Mouse (Mus musculus): Measurements from ENCODE around the gene Prss33.
"Not testable (repeated sequence)": the region's sequence is repeated elsewhere in the genome, so short reads cannot be mapped to it uniquely, and the experiment has no call there.

Gene Prss33

GRCm38 (mm10) chr17:23836006-23836575 lies at the start of gene Prss33:
TSS of gene Prss33 (minus strand) at chr17:23836056.
- DNase-seq (ENCODE audit: low spot score in 2 of 2) = no peak

DNA sequence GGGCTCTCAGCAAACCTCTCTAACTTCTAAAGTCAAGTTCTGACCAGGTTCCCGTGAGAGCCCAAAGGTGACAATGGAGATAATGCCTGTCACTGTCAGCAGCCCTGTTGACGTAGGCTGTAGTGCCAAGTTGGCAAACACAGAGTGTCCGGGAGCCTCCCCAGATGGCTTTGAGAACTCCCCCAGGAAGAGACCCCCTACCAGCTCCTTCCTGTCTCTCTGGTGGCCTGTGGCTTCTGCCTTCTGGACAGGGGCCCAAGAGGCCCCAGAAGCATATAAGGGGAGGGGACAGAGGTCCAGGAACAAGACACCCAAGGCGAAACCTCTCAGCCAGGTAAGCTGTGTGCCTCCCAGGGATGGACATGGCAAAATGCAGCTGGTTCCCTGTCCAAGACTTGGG lies 44.7 kb upstream of the Prss33 start, which contains the start of the genes Dcpp1 and Dcpp2:
Gene Dcpp1 (plus strand): TSS at position 301 of the 400 bp plus-strand sequence.
Gene Dcpp2 (plus strand): TSS at position 305 of the 400 bp plus-strand sequence.
- DNase-seq (ENCODE audit: low spot score in 2 of 2) = not testable (repeated sequence)

DNA sequence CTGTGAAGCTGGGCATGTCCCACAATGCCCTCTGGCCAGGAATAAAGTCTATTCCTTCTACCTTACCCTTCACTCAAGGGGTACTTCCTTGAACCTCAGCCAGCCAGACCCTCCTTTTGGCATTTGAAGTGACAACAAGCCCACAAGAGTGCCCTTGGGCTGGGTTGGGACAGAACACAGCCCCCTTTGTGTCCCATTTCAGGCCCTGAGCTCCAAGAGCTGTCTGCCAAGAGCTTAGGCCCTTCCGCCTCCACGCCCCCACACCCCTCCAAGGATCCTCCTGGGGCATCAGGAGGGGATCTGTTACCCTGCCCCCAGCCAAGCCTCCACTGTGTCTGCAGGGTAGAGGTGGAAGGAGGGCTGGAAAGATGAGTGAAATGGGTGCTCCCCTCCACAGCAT lies 41.3 kb upstream of the Prss33 start:
- DNase-seq (ENCODE audit: low spot score in 2 of 2) = no peak

- DNase-seq (ENCODE audit: low spot score in 2 of 2) = no peak
Measured at GRCm38 (mm10) chr17:23876741-23877140, 40.9 kb upstream of the Prss33 start.

DNA sequence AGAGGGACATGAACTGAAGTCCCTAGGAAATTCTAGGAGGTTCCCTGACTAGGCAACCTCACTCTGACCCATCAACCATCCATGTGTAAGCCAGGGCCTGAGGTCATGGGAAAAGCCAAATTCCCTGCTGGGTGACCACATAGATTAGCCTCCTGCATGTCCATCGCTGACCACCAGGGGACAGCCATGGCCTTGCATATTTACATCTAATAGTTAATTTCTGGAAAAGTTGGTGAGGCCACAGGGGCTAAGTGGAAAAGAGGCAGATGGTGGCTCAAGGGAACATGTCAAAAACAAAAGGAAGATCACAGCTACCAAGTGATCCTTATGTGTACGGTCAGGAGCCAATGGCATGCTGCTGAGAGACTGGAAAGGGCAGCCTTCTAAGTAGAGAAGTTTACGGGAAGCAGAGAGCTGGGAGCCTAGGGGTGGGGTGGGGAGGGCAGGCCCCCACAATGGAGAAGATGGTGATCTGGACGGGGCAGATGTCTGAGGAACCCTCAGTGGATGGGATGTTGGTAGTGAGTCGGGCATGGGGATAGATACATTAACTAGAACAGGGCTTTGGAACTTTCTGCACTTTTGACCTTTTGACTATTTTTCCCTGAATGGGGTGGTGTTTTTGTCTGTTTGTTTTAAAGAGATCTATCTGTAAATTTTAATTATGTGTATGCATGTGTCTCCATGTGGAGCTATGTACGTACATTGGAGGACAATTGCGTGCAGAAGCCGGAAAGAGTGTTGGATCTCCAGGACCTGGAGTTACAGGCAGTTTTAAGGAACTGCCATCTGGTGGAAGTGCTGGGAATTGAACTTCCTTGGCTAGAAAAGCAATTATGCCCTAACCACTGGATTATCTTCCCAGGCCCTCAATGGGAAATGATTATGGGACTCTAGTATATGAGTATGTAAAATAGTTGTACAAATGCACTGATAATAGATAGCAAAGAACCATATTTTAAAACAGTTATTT lies 38.3 kb upstream of the Prss33 start:
- peak in 1 of 2 experiments; percentile 10 for DNase-seq (ENCODE audit: low spot score in 2 of 2)

GRCm38 (mm10) chr17:23868513-23868912 lies 32.7 kb upstream of the Prss33 start:
- DNase-seq (ENCODE audit: low spot score in 2 of 2) = no peak

- no peak for DNase-seq (ENCODE audit: low spot score in 2 of 2)
Measured at GRCm38 (mm10) chr17:23867756-23868155, 31.9 kb upstream of the Prss33 start, which contains the start of gene Prss21. TSS of gene Prss21 (plus strand) at chr17:23868056.

- DNase-seq (ENCODE audit: low spot score in 2 of 2) = no peak
Measured at GRCm38 (mm10) chr17:23862926-23863325, 27.1 kb upstream of the Prss33 start.

GRCm38 (mm10) chr17:23857913-23858312 lies 22.1 kb upstream of the Prss33 start:
- DNase-seq (ENCODE audit: low spot score in 2 of 2) = no peak

GRCm38 (mm10) chr17:23857193-23857592 lies 21.3 kb upstream of the Prss33 start:
- DNase-seq (ENCODE audit: low spot score in 2 of 2) = no peak

GRCm38 (mm10) chr17:23854229-23854765 lies 18.4 kb upstream of the Prss33 start:
- no peak for DNase-seq (ENCODE audit: low spot score in 2 of 2)

GRCm38 (mm10) chr17:23853292-23853691 lies 17.4 kb upstream of the Prss33 start:
- DNase-seq (ENCODE audit: low spot score in 2 of 2) = peak; percentile 37 to 62

- peak; percentile 31 to 43 for DNase-seq (ENCODE audit: low spot score in 2 of 2)
Measured at GRCm38 (mm10) chr17:23850853-23851749, 15.2 kb upstream of the Prss33 start.

- no peak for DNase-seq (ENCODE audit: low spot score in 2 of 2)
Measured at GRCm38 (mm10) chr17:23850028-23850427, 14.2 kb upstream of the Prss33 start.

DNA sequence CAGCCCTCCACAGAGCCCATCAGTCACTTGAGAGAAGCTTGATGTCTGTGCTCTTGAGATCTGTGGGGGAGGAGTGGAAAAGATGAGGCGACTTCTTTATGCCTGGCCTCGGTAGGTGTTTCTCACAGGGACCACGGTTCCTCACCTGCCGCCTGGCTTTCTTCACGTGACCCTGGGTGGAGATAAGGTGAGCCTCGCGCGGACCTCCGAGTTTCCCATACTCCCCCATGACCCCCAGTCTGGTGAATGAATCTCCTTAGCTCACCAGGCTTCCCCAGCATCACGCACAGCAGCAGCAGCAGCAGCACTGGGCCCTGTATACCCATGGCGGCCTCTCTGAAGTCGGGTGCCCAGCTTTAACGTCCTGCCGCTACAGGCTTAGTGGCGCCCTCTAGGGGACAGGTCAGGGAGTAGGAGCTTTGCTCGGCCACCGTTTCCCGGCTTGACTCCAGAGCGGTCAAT lies 8.0 kb upstream of the Prss33 start, which contains the start of the genes Prss32 and Prss41:
Gene Prss32 (plus strand): TSS at position 44 of the 462 bp plus-strand sequence.
Gene Prss41 (minus strand): TSS at position 361 of the 462 bp plus-strand sequence.
- peak; percentile 34 to 56 for DNase-seq (ENCODE audit: low spot score in 2 of 2)

DNA sequence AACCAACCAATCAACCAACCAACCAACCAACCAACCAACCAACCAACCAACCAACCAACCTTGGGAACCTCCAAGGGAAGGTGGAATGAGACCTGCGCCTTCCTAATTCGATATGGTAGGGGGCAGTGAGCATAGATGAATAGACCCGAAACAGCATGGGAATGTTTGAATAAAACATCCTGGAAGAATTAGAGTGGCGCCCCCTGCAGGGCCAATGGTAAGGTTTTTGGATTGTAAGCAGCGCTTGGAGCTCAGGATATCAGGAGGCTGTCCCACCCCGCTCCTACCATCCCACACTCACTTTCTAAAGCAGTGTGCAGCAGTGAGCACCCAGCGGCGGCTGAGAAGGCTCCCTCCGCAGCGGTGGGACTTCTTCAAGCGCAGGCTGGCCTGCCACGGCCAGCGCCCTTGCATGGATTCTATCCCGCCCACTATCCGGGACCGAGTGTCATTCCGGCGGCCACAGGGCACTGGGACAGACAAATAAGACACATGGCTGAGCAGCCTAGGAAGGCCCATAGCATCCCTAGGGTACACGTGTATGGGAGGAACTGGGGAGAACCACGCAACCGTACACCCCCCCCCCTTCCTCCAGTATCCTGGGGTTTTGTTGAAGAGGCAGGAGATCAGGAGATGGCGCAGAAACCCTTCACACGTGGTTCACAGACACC lies 7.4 kb upstream of the Prss33 start:
- no peak for DNase-seq (ENCODE audit: low spot score in 2 of 2)

GRCm38 (mm10) chr17:23841145-23841544 lies 5.3 kb upstream of the Prss33 start:
- DNase-seq (ENCODE audit: low spot score in 2 of 2) = peak in 1 of 2 experiments; percentile 60

DNA sequence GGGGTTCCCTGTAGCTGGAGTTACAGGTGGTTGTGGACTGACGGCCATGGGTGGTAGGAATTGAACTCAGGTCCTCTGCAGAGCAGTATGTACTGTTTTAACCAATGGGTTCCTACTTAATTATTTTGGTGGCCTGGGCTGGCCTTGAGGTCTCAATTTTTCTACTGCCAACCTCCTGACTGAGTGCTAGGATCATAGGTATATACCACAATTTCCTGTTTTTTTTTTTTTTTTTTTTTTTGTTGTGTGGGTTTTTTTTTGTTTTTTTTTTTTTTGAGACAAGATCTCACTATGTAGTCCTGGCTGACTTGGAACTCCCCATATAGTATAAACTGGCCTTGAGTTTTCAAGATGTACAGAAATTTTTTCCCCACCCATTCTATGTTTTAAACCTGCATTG lies 4.7 kb downstream of the Prss33 start:
- no peak for DNase-seq (ENCODE audit: low spot score in 2 of 2)

GRCm38 (mm10) chr17:23829064-23829619 lies 6.7 kb downstream of the Prss33 start, which contains the start of gene Elob:
TSS of gene Elob (minus strand) at chr17:23829136.
- peak; percentile 65 to 75 for DNase-seq (ENCODE audit: low spot score in 2 of 2)

Measured in spleen, postnatal 14 days (tissue).